Mouse (Mus musculus): ENCODE data around the gene Rabgap1l.

Rabgap1l gene

GRCm38 (mm10) chr1:160275248-160275647 lies 517.8 kb downstream of the Rabgap1l start:
- DNase-seq, result no peak

- DNase-seq, result no peak
Observed at GRCm38 (mm10) chr1:160273133-160273743, 519.8 kb downstream of the Rabgap1l start.

GRCm38 (mm10) chr1:160271282-160271967 lies 521.6 kb downstream of the Rabgap1l start:
- DNase-seq, result no peak

- DNase-seq, result no peak
Observed at GRCm38 (mm10) chr1:160268322-160268721, 524.7 kb downstream of the Rabgap1l start.

GRCm38 (mm10) chr1:160263630-160264346 lies 529.2 kb downstream of the Rabgap1l start:
- DNase-seq, result no peak

- no peak for DNase-seq
Observed at GRCm38 (mm10) chr1:160263053-160263452, 530.0 kb downstream of the Rabgap1l start.

- DNase-seq, result no peak
Observed at GRCm38 (mm10) chr1:160262415-160262814, 530.6 kb downstream of the Rabgap1l start.

- DNase-seq, result no peak
Observed at GRCm38 (mm10) chr1:160261849-160262248, 531.2 kb downstream of the Rabgap1l start.

- DNase-seq, result no peak
Observed at GRCm38 (mm10) chr1:160260605-160261004, 532.4 kb downstream of the Rabgap1l start.

GRCm38 (mm10) chr1:160259884-160260283 lies 533.1 kb downstream of the Rabgap1l start:
- DNase-seq, result peak; percentile 39

- no peak for DNase-seq
Observed at GRCm38 (mm10) chr1:160253108-160253507, 539.9 kb downstream of the Rabgap1l start.

GRCm38 (mm10) chr1:160251388-160252007 lies 541.5 kb downstream of the Rabgap1l start:
- DNase-seq, result no peak

- no peak for DNase-seq
Observed at GRCm38 (mm10) chr1:160250782-160251181, 542.2 kb downstream of the Rabgap1l start.

GRCm38 (mm10) chr1:160249786-160250185 lies 543.2 kb downstream of the Rabgap1l start:
- DNase-seq, result no peak

GRCm38 (mm10) chr1:160247473-160247872 lies 545.5 kb downstream of the Rabgap1l start:
- DNase-seq, result no peak

- DNase-seq, result no peak
Observed at GRCm38 (mm10) chr1:160246844-160247243, 546.2 kb downstream of the Rabgap1l start.

GRCm38 (mm10) chr1:160245954-160246353 lies 547.1 kb downstream of the Rabgap1l start:
- DNase-seq, result no peak

GRCm38 (mm10) chr1:160244689-160245088 lies 548.3 kb downstream of the Rabgap1l start:
- DNase-seq, result no peak

- DNase-seq, result no peak
Observed at GRCm38 (mm10) chr1:160240091-160240490, 552.9 kb downstream of the Rabgap1l start.

GRCm38 (mm10) chr1:160238852-160239443 lies 554.1 kb downstream of the Rabgap1l start:
- no peak for DNase-seq

- DNase-seq, result no peak
Observed at GRCm38 (mm10) chr1:160237981-160238380, 555.0 kb downstream of the Rabgap1l start.

- no peak for DNase-seq
Observed at GRCm38 (mm10) chr1:160233921-160234320, 559.1 kb downstream of the Rabgap1l start.

- no peak for DNase-seq
Observed at GRCm38 (mm10) chr1:160232113-160232512, 560.9 kb downstream of the Rabgap1l start.

All from cerebellum, adult 8-10 months (tissue).